Mouse (Mus musculus): ENCODE measurements around the gene Plxdc1.

DNA sequence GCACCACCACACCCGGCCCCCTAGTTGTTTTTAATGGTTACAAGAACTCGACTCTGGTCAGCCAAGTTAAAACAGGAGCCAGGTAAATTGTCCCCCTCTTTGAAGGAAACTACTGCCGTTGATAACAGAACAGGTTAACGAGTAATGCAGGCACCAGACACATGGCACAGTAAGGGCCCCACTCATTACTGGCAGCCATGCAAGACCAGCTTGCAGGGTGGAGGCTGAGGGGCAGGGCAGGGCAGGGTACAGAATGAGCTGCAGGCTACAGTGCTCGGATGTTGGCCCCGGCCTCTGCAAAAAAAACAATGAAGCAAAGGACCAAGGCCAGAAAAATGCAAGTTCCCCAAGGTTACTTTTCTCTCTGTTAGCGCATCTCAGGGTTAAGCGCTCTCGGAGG, 62.6 kb downstream of the Plxdc1 start:
- TF ChIP-seq CTCF (IDR thresholded peaks at IDR 0.05; ENCODE audit: insufficient read depth, low read depth, low read length) (no peak), POLR2A (IDR thresholded peaks at IDR 0.05; ENCODE audit: insufficient read depth, low read depth, low read length) (no peak)
